Mouse (Mus musculus) testis, adult 10 weeks (tissue): ENCODE measurements around the gene Pxn. TPM values are rescaled to one million over a fixed set of nuclear protein-coding genes. Genes with fewer than 3 reads are reported as not detected.

Experiments
- polyA plus RNA-seq: library from polyadenylated mRNA; stranded (reverse); fragments of 350-450 nt; fragmentation: Illumina TruSeq; extraction: RNeasy Lipid Tissue Mini Kit (QIAGEN cat#74804); gene quantifications from one replicate; pipeline ENCODE4 v1.2.3, GENCODE M21; 2014; ENCODE audit warnings: low read depth, low replicate concordance

Pxn gene
- 7.3 TPM for polyA plus RNA-seq

DNA sequence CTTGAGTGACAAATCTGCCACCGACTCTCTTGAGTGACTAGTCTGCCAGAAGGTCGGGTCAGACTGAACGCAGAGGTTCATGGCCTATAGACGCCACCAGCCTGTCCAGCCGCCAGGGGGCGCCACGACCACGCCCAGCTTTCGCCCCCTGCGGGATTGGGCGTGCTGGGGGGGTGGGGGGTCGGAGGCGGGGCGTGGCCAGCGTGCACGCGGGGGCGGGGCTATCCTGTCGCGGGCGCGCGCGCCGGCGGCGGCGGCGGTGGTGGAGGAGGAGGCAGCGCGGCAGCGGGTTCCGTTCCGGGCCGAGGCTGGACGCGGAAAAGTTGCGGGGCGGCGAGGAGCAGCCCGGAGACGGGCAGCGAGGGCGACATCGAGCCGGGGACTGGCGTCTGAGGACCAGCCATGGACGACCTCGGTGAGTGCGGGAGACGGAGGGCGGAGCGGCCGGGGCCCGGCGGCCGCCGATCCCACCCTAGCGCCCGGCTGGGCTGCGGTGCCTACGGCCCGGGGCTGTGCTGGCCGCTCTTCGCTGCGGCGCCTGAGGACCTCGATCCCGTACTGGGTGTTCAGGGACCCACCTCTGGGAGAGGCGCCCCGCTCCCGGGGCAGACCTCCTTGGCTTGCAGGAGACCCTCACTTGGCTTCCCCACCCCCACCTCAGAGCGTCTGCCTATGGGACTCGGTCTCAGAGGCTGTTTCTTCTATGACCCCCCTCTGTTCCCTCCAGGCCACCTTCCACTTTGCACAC, at the start of gene Pxn:
Pxn (plus strand) TSS at position 223 of the 748 bp plus-strand sequence.

DNA sequence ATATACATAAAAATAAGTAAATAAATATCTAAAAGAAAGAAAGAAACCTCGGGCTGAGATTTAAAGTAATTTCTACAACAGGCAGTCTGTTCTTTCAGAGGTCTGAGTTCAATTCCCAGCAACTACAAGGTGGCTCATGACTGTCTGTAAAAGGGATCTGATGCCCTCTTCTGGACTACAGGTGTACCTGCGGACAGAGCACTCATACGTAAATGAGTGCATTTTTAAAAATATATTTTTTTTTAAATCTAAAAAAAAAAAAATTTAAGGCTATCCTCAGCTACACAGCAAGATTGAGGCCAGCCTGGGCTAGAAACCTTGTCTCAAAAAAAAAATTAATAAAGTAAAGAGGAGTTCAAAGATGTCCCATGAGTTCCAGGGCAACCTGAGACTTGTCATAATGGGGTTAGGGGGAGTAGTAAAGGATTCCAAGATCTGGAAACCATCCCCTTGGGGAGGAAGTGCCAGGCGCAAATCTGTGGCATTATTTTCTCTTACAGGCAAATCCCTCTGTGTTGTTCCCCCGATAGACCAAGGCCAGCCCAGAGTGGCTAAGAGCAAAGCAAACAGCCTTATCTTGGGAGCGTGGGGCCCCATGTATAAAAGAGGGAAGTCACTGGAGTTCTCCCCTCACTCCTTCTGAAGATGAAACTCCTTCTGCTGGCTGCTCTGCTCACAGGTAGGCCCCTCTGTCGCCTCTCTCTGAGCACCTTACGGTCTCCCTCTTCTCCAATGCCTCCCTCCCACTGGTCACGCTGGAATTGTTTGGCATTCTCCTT, 40.6 kb upstream of the Pxn start, which contains the start of gene Pla2g1b:
Pla2g1b (plus strand) TSS at position 621 of the 779 bp plus-strand sequence.

DNA sequence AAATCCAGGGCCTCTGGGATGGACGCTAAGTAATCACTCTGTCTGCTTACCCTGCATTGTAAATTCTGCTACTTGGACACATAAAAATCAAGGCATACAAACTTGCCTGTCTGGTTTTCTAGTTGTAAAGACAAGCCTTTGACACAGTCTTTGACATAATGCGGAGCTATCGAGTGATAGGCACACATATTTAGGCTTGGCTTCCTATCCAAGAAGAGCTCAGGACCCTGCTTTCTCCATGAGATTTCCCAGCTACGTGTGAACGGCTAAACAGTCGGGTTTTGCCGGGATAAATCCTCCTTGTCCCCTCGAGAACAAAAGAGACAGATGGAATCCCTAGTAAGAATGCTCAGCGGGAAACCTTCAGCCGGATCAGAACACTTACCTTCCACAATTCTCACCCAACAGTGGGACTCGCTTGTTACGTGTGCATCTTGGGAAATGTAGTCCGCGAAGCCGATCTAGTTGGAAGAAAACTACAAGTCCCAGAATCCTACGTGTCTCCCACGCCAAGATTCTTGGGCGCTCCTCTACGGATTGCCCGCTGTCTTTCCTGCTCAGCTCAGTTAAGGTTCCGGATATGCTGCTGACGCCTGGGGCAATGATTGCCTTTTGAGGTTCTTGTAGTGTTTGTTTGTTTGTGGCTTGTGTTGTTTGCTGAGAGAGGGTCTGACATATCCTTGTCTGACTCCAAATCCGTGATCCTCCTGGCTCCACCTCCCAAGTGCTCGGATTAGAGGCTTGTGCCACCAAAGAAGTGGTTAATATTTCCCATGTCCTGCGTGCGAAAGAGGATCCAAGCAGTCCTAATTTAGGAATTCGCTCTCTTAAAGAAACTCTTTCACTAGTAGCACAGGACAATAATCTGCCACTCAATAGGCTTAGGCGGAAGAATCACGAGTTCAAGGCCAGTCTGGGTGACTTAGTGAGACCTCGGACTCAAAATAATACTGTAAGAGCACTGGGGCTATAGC, 22.2 kb upstream of the Pxn start, which contains the start of gene Sirt4:
Sirt4 (minus strand) TSS at position 779 of the 974 bp plus-strand sequence.

DNA sequence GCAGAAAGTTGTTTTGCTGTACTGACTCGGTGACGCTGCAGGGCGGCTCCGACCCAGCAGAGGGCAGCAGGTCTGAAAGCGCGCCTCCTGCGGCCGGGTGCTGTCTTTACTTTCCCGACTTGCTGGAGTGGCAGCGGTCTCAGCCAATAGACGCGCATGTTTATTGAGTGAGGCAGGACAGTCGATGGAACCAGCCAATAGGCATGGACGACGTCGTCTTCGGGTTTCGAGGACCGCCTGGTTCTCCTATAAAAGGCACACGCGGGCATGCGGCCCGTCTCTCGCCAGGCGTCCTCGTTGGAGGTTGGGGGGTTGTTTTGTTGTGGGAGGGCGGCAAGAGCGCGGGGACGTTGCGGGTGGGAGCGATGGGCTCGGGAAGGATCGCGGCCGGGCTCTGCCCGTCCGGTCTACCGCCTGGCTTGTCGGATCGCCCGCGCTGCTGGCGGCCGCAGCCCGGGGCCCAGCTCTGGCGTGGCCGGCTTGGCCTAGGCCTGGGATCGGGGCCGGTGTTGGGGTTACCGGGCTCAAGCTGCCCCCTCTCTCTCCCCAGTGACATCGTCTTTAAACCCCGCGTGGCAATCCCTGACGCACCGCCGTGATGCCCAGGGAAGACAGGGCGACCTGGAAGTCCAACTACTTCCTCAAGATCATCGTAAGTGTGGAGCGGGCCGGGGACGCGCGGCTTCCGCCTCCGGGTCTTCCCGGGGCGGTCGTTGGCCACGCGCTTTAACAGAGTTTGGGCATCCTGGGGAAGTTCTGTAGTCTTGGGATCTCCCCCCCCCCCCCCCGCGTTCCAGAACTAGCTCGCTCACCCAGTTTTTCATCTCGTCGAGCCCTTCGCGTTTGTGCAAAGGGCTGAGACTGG, 53.0 kb downstream of the Pxn start, which contains the start of gene Rplp0:
Rplp0 (plus strand) TSS at position 231 of the 865 bp plus-strand sequence.

DNA sequence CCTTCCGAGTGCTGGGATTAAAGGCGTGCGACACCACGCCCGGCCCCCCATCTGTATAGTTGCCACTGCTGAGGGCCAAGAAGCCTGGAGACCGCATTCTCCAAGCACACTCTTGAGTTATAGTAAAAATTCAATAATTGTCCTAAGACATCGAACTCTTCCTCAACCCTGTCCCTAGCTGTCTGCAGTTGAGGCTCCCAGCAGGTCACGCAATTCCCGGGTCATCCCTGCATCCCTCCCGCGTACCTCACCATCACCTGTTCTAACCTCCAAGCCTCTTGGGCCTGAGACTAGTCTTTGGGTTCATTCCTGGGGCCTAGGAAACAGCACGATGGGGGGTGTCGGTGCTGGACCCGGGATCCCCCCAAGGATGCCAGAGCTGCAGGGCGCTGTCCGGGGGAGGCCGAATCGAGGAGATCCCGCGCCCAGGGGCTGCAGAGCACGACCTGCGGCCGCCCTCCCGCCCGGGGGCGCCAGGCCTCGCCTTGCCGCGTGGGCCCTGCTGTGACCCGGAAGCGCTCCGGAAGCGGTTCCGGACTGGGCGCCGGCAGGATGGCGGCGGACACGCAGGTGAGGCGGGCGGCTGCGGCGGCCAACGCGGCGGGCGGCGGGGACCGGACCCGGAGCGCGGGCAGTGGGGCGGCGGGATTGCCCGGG, 58.4 kb downstream of the Pxn start, which contains the start of gene Gcn1l1:
Gcn1l1 (plus strand) TSS at position 518 of the 657 bp plus-strand sequence.

Other genes starting within 250 kb of the Pxn start
- gene Rnf10, start 233.8 kb upstream of the Pxn start, polyA plus RNA-seq = 48.6 TPM
- 8.0 TPM for gene Coq5, start 227.0 kb upstream of the Pxn start, polyA plus RNA-seq
- gene Dynll1, start 205.7 kb upstream of the Pxn start, polyA plus RNA-seq = 1,490 TPM
- gene Srsf9, start 179.5 kb upstream of the Pxn start, polyA plus RNA-seq = 43.0 TPM
- 27.7 TPM for gene Gatc, start 165.5 kb upstream of the Pxn start, polyA plus RNA-seq
- gene Triap1, start 165.5 kb upstream of the Pxn start, polyA plus RNA-seq = 3.8 TPM
- gene Cox6a1, start 157.7 kb upstream of the Pxn start, polyA plus RNA-seq = 36.1 TPM
- 11.8 TPM for gene Msi1, start 77.1 kb upstream of the Pxn start, polyA plus RNA-seq
- gene Pla2g1b, start 40.4 kb upstream of the Pxn start, polyA plus RNA-seq = not detected
- gene Sirt4, start 22.0 kb upstream of the Pxn start, polyA plus RNA-seq = 15.1 TPM
- 37.4 TPM for gene Rplp0, start 52.8 kb downstream of the Pxn start, polyA plus RNA-seq
- 4.3 TPM for gene Gcn1l1, start 58.6 kb downstream of the Pxn start, polyA plus RNA-seq
- gene Rab35, start 125.2 kb downstream of the Pxn start, polyA plus RNA-seq = 3.6 TPM
- gene Bicdl1, start 224.9 kb downstream of the Pxn start, polyA plus RNA-seq = 0.92 TPM